Mouse (Mus musculus): ENCODE data around the gene Abca13. TPM values are rescaled to one million over a fixed set of nuclear protein-coding genes. Genes with fewer than 3 reads are reported as not detected.

Abca13 gene
- polyA plus RNA-seq, 1 experiment from 2014 or later = 0.02 TPM

DNA sequence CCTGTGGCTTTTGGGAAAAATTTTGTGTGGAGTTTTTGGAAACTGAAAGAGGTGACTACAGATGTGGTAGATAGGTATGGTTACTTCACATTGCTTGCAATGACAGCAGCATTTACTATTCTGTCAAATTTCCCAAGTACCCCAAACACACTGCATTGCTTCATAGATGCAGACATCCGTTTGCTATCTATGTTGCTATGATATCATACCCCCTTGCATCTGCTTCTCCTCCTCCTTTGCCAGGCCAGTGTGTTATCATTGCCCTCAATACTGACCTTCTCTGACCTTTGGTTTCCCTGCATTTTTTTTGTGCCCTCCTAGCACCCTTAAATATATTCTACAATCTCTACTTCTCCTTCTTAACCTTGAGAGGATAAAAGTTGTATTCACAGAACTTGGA is 341.4 kb downstream of the Abca13 start:
- TF ChIP-seq EP300 (IDR thresholded peaks at IDR 0.05) = no peak
- TF ChIP-seq CTCF (IDR thresholded peaks at IDR 0.05) = no peak
- DNase-seq (ENCODE audit: low spot score) = no peak
- Histone ChIP-seq H3K27ac (ENCODE audit: low read length) (no peak overlapping the region), H3K27me3 (replicated peaks; ENCODE audit: insufficient read depth, low read length) (no peaks in the 10 kb centered on the region), H3K4me2 (replicated peaks; ENCODE audit: low read depth, low read length) (no peak overlapping the region), H3K36me3 (ENCODE audit: insufficient read depth, low read length) (no peaks in the 10 kb centered on the region), H3K9me3 (ENCODE audit: low read length) (no peaks in the 10 kb centered on the region), H3K4me3 (ENCODE audit: low read depth, low read length) (no peak overlapping the region), H3K4me1 (ENCODE audit: insufficient read depth, low read depth, low read length) (no peaks in the 10 kb centered on the region), H3K9ac (replicated peaks; ENCODE audit: low read depth) (no peak overlapping the region)
- ATAC-seq = no peak
- 44% methylated on average over 1 of the region's 1 CpGs for WGBS

- no peaks in the 10 kb centered on the region for H3K36me3 ChIP-seq (ENCODE audit: insufficient read depth, low read length)
- TF ChIP-seq EP300 (IDR thresholded peaks at IDR 0.05) (no peak), CTCF (IDR thresholded peaks at IDR 0.05) (no peak)
- H3K9ac ChIP-seq (replicated peaks; ENCODE audit: low read depth) = no peak overlapping the region
- WGBS = 77% methylated on average over 1 of the region's 1 CpGs
- H3K4me2 ChIP-seq (replicated peaks; ENCODE audit: low read depth, low read length) = no peak overlapping the region
- H3K27me3 ChIP-seq (replicated peaks; ENCODE audit: insufficient read depth, low read length) = no peaks in the 10 kb centered on the region
- no peak overlapping the region for H3K4me3 ChIP-seq (ENCODE audit: low read depth, low read length)
- H3K9me3 ChIP-seq (ENCODE audit: low read length) = no peaks in the 10 kb centered on the region
- no peak overlapping the region for H3K27ac ChIP-seq (ENCODE audit: low read length)
- no peak for ATAC-seq
- H3K4me1 ChIP-seq (ENCODE audit: insufficient read depth, low read depth, low read length) = no peaks in the 10 kb centered on the region
- DNase-seq (ENCODE audit: low spot score) = no peak
Measured at GRCm38 (mm10) chr11:9533658-9534202, 342.0 kb downstream of the Abca13 start.

- WGBS = 54% methylated on average over 6 of the region's 6 CpGs
- Histone ChIP-seq H3K9me3 (ENCODE audit: low read length) (no peaks in the 10 kb centered on the region), H3K4me1 (ENCODE audit: insufficient read depth, low read depth, low read length) (no peaks in the 10 kb centered on the region), H3K27me3 (replicated peaks; ENCODE audit: insufficient read depth, low read length) (no peaks in the 10 kb centered on the region), H3K4me3 (ENCODE audit: low read depth, low read length) (no peak overlapping the region), H3K4me2 (replicated peaks; ENCODE audit: low read depth, low read length) (no peak overlapping the region), H3K27ac (ENCODE audit: low read length) (no peak overlapping the region), H3K36me3 (ENCODE audit: insufficient read depth, low read length) (no peaks in the 10 kb centered on the region), H3K9ac (replicated peaks; ENCODE audit: low read depth) (no peak overlapping the region)
- no peak for TF ChIP-seq EP300 (IDR thresholded peaks at IDR 0.05)
- no peak for TF ChIP-seq CTCF (IDR thresholded peaks at IDR 0.05)
- DNase-seq (ENCODE audit: low spot score) = no peak
- no peak for ATAC-seq
Measured at GRCm38 (mm10) chr11:9536811-9537210, 345.1 kb downstream of the Abca13 start.

DNA sequence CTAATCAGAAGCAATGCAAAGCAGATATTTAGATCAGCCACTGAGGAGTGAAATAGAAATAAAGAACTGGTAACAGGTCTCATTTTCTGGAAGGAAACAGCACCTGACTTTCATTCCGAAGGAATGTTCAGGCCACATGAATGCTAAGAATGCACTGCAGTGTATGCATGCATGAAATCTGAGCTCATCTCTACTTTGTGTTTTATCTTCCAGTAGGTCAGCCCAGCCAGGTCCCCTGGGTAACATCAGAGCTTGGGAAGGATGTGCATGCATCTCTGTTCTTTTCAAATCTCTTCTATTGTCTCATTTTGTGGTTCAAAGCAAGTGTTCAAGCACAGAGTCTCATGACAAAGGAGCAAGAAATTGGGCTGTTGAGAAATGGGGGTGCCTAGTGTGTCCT is 346.6 kb downstream of the Abca13 start:
- Histone ChIP-seq H3K36me3 (ENCODE audit: insufficient read depth, low read length) (no peaks in the 10 kb centered on the region), H3K4me1 (ENCODE audit: insufficient read depth, low read depth, low read length) (no peaks in the 10 kb centered on the region), H3K9me3 (ENCODE audit: low read length) (no peaks in the 10 kb centered on the region), H3K27me3 (replicated peaks; ENCODE audit: insufficient read depth, low read length) (no peaks in the 10 kb centered on the region), H3K4me3 (ENCODE audit: low read depth, low read length) (no peak overlapping the region), H3K27ac (ENCODE audit: low read length) (no peak overlapping the region), H3K9ac (replicated peaks; ENCODE audit: low read depth) (no peak overlapping the region), H3K4me2 (replicated peaks; ENCODE audit: low read depth, low read length) (no peak overlapping the region)
- ATAC-seq (no peak), DNase-seq (ENCODE audit: low spot score) (no peak)
- 40% methylated on average over 1 of the region's 1 CpGs for WGBS
- TF ChIP-seq CTCF (IDR thresholded peaks at IDR 0.05) (no peak), EP300 (IDR thresholded peaks at IDR 0.05) (no peak)

DNA sequence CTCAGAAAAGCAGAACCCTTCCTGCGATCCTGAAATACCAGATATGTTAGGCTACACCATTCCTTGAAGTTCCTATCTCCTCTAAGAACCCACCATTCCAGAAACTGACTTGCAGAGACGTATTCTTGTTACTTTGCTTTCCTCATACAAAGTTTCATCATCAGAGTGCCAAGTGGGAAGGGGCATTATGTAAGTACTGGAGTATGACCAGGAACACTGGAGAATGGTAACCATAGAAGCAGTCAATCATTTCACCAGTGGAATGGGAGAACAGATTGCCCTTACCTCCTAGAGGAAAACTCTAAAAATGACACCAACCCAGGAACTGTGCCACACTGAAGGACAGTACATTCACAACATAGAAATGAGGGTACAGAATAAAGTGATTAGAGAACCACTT is 368.3 kb downstream of the Abca13 start:
- peak; percentile 7 for DNase-seq (ENCODE audit: low spot score)
- 76% methylated on average over 2 of the region's 2 CpGs for WGBS
- ATAC-seq = no peak
- Histone ChIP-seq H3K4me3 (ENCODE audit: low read depth, low read length) (no peak overlapping the region), H3K27ac (ENCODE audit: low read length) (no peak overlapping the region), H3K36me3 (ENCODE audit: insufficient read depth, low read length) (no peaks in the 10 kb centered on the region), H3K9ac (replicated peaks; ENCODE audit: low read depth) (no peak overlapping the region), H3K9me3 (ENCODE audit: low read length) (no peaks in the 10 kb centered on the region), H3K27me3 (replicated peaks; ENCODE audit: insufficient read depth, low read length) (no peaks in the 10 kb centered on the region), H3K4me2 (replicated peaks; ENCODE audit: low read depth, low read length) (no peak overlapping the region), H3K4me1 (ENCODE audit: insufficient read depth, low read depth, low read length) (no peaks in the 10 kb centered on the region)
- TF ChIP-seq CTCF (IDR thresholded peaks at IDR 0.05) (no peak), EP300 (IDR thresholded peaks at IDR 0.05) (no peak)

DNA sequence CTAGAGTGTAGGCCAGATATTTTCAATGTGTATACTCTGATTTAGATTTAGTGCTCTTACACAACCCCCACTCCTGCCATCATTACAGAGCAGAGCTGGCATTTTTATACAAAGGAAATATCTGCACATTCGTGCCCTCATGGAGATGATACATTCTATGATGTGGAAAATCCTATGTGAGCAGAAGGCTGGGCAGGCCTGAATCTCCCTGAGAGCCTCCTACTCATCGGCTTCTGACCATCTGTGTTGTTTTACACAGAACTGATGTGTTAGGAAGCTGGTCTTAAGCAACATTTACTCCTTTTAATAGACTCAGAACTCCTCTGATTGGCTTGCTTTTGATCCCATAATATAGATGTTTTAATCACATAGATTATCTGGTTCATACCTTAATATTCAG is 376.6 kb downstream of the Abca13 start:
- Histone ChIP-seq H3K9ac (replicated peaks; ENCODE audit: low read depth) (no peak overlapping the region), H3K36me3 (ENCODE audit: insufficient read depth, low read length) (no peaks in the 10 kb centered on the region), H3K4me2 (replicated peaks; ENCODE audit: low read depth, low read length) (no peak overlapping the region), H3K4me3 (ENCODE audit: low read depth, low read length) (no peak overlapping the region), H3K27ac (ENCODE audit: low read length) (no peak overlapping the region), H3K9me3 (ENCODE audit: low read length) (no peaks in the 10 kb centered on the region), H3K27me3 (replicated peaks; ENCODE audit: insufficient read depth, low read length) (no peaks in the 10 kb centered on the region), H3K4me1 (ENCODE audit: insufficient read depth, low read depth, low read length) (no peaks in the 10 kb centered on the region)
- no peak for TF ChIP-seq CTCF (IDR thresholded peaks at IDR 0.05)
- no peak for TF ChIP-seq EP300 (IDR thresholded peaks at IDR 0.05)
- DNase-seq (ENCODE audit: low spot score) (no peak), ATAC-seq (no peak)
- WGBS = 76% methylated on average over 2 of the region's 2 CpGs

DNA sequence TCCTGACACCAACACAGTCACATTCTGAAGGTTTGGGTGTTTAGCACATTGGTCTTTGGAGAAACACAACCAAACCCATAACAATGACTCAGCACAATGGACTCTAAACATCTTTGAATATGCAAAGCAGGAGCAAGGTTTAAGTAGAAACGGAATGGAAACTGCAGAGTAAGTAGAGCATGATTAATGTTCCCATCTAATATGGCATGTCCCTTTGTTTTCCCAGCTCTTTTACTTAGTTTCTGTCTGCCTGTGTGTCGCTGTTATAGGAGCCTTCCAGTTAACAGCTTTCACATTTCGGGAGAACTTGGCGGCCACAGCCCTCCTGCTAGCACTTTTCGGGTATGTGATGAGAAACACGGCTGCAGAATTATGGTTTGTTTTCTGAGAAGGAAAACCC is 378.6 kb downstream of the Abca13 start:
- ATAC-seq = no peak
- no peak for TF ChIP-seq EP300 (IDR thresholded peaks at IDR 0.05)
- no peak for TF ChIP-seq CTCF (IDR thresholded peaks at IDR 0.05)
- Histone ChIP-seq H3K27ac (ENCODE audit: low read length) (no peak overlapping the region), H3K4me2 (replicated peaks; ENCODE audit: low read depth, low read length) (no peak overlapping the region), H3K27me3 (replicated peaks; ENCODE audit: insufficient read depth, low read length) (no peaks in the 10 kb centered on the region), H3K9ac (replicated peaks; ENCODE audit: low read depth) (no peak overlapping the region), H3K4me3 (ENCODE audit: low read depth, low read length) (no peak overlapping the region), H3K4me1 (ENCODE audit: insufficient read depth, low read depth, low read length) (no peaks in the 10 kb centered on the region), H3K9me3 (ENCODE audit: low read length) (no peaks in the 10 kb centered on the region), H3K36me3 (ENCODE audit: insufficient read depth, low read length) (no peaks in the 10 kb centered on the region)
- no peak for DNase-seq (ENCODE audit: low spot score)
- WGBS = 70% methylated on average over 6 of the region's 6 CpGs

Data from lung, postnatal 0 days (tissue).